Mouse (Mus musculus) left cerebral cortex, postnatal 10 days (tissue): ENCODE results near the gene Bpifc. TPM values are rescaled to one million over a fixed set of nuclear protein-coding genes. Genes with fewer than 3 reads are reported as not detected.
A peak's percentile ranks its signal among the peaks of the same experiment; 100 is the strongest.

Experiments used
- DNase-seq, 2 experiments: peaks; one replicate each; pipeline ENCODE4 v3.0.0; 2021 to 2022; ENCODE audit warnings: low spot score in 2 of 2, mixed read lengths in 1 of 2; ENCODE audit errors: extremely low spot score in 1 of 2
- intact Hi-C: fragments of 180-260 bp; cut with DNase I; formaldehyde crosslinking; loops from one replicate; pipeline ENCODE4 v1.15.1; 2025
- total RNA-seq, 2 experiments: library from RNA; stranded (reverse); gene quantifications; 2 replicates each; pipeline ENCODE4 v1.2.3; 2021

Gene Bpifc
- total RNA-seq, 2 experiments from 2014 or later, result not detected

- intact Hi-C loops, result no loop called here
- no peak for DNase-seq
These were observed 47.4 kb downstream of the Bpifc start for GRCm38 (mm10) chr10:85964316-85964715.

- no peak for DNase-seq
- intact Hi-C loops, result no loop called here
These were observed 48.8 kb downstream of the Bpifc start for GRCm38 (mm10) chr10:85962897-85963296.

GRCm38 (mm10) chr10:85957464-85957950 is 54.2 kb downstream of the Bpifc start, which contains the start of gene Rtcb:
TSS of gene Rtcb (minus strand) at chr10:85957823.
- intact Hi-C loops, result no loop called here
- DNase-seq, result peak; percentile 97

GRCm38 (mm10) chr10:85956871-85957419 is 54.8 kb downstream of the Bpifc start:
- DNase-seq, result no peak
- intact Hi-C loops, result no loop called here

GRCm38 (mm10) chr10:85954429-85954828 is 57.3 kb downstream of the Bpifc start:
- intact Hi-C loops, result loop anchor here (5.0 kb wide), 1 partner anchor 748 kb away; no protein-coding TSS in a partner anchor
- DNase-seq, result no peak

GRCm38 (mm10) chr10:85953401-85953800 is 58.3 kb downstream of the Bpifc start:
- intact Hi-C loops, result loop anchor here (5.0 kb wide), 1 partner anchor 749 kb away; no protein-coding TSS in a partner anchor
- no peak for DNase-seq

GRCm38 (mm10) chr10:85951765-85952443 is 59.8 kb downstream of the Bpifc start:
- intact Hi-C loops, result loop anchor here (5.0 kb wide), 1 partner anchor 750 kb away; no protein-coding TSS in a partner anchor
- no peak for DNase-seq

GRCm38 (mm10) chr10:85948483-85949196 is 63.1 kb downstream of the Bpifc start:
- no peak for DNase-seq
- intact Hi-C loops, result no loop called here

GRCm38 (mm10) chr10:85936280-85936965 is 75.3 kb downstream of the Bpifc start:
- intact Hi-C loops, result no loop called here
- DNase-seq, result no peak

GRCm38 (mm10) chr10:85929962-85930361 is 81.7 kb downstream of the Bpifc start:
- DNase-seq, result no peak
- intact Hi-C loops, result no loop called here

GRCm38 (mm10) chr10:85929208-85929591 is 82.5 kb downstream of the Bpifc start:
- no peak for DNase-seq
- intact Hi-C loops, result no loop called here

- intact Hi-C loops, result no loop called here
- peak; percentile 52 to 78 for DNase-seq
These were observed 83.0 kb downstream of the Bpifc start for GRCm38 (mm10) chr10:85928499-85929207.

GRCm38 (mm10) chr10:85927676-85928445 is 83.8 kb downstream of the Bpifc start, which contains the start of gene Ascl4:
TSS of gene Ascl4 (plus strand) at chr10:85927681.
- intact Hi-C loops, result no loop called here
- no peak for DNase-seq

GRCm38 (mm10) chr10:85916498-85917309 is 95.0 kb downstream of the Bpifc start, which contains the start of gene Prdm4:
TSS of gene Prdm4 (minus strand) at chr10:85917142.
- intact Hi-C loops, result no loop called here
- DNase-seq, result peak; percentile 97 to 98
